Mouse (Mus musculus) layer of hippocampus, adult 9-11 months (tissue): Measurements from ENCODE around the gene Zfp983.
"Not testable (repeated sequence)": the region's sequence is repeated elsewhere in the genome, so short reads cannot be mapped to it uniquely, and the experiment has no call there.

Experiments
- DNase-seq: peaks from one replicate; pipeline ENCODE4 v3.0.0; 2022

The Zfp983 gene

GRCm38 (mm10) chr17:21650364-21650907 is at the start of gene Zfp983:
Zfp983 (plus strand) TSS chr17:21650624.
- DNase-seq, result peak; percentile 88

- DNase-seq, result no peak
Measured at GRCm38 (mm10) chr17:21616356-21616755, 34.1 kb upstream of the Zfp983 start.

GRCm38 (mm10) chr17:21617352-21617751 is 33.1 kb upstream of the Zfp983 start:
- no peak for DNase-seq

- no peak for DNase-seq
Measured at GRCm38 (mm10) chr17:21623647-21624046, 26.8 kb upstream of the Zfp983 start.

GRCm38 (mm10) chr17:21635758-21636157 is 14.7 kb upstream of the Zfp983 start:
- DNase-seq, result not testable (repeated sequence)

GRCm38 (mm10) chr17:21648791-21649190 is 1.6 kb upstream of the Zfp983 start:
- DNase-seq, result no peak

GRCm38 (mm10) chr17:21649936-21650335 is 488 bp upstream of the Zfp983 start:
- no peak for DNase-seq

GRCm38 (mm10) chr17:21678826-21679225 is 28.4 kb downstream of the Zfp983 start:
- DNase-seq, result not testable (repeated sequence)

- DNase-seq, result peak; percentile 92
Measured at GRCm38 (mm10) chr17:21679273-21680018, 29.0 kb downstream of the Zfp983 start.

GRCm38 (mm10) chr17:21680019-21680376 is 29.6 kb downstream of the Zfp983 start:
- not testable (repeated sequence) for DNase-seq

- DNase-seq, result no peak
Measured at GRCm38 (mm10) chr17:21691560-21691959, 41.1 kb downstream of the Zfp983 start, which contains the start of gene Gm10226. Gm10226 (plus strand) TSS chr17:21691860.

- no peak for DNase-seq
Measured at GRCm38 (mm10) chr17:21693342-21693741, 42.9 kb downstream of the Zfp983 start.

- DNase-seq, result no peak
Measured at GRCm38 (mm10) chr17:21696073-21696472, 45.6 kb downstream of the Zfp983 start.

GRCm38 (mm10) chr17:21702281-21703240 is 52.1 kb downstream of the Zfp983 start:
- no peak for DNase-seq

GRCm38 (mm10) chr17:21703414-21703813 is 53.0 kb downstream of the Zfp983 start:
- DNase-seq, result no peak

- DNase-seq, result peak; percentile 87
Measured at GRCm38 (mm10) chr17:21707343-21707996, 57.0 kb downstream of the Zfp983 start, which contains the start of gene Zfp760. Zfp760 (plus strand) TSS chr17:21707741.

- DNase-seq, result no peak
Measured at GRCm38 (mm10) chr17:21708401-21708800, 58.0 kb downstream of the Zfp983 start.
